Mouse (Mus musculus): ENCODE measurements around the gene Atp11c.

DNA sequence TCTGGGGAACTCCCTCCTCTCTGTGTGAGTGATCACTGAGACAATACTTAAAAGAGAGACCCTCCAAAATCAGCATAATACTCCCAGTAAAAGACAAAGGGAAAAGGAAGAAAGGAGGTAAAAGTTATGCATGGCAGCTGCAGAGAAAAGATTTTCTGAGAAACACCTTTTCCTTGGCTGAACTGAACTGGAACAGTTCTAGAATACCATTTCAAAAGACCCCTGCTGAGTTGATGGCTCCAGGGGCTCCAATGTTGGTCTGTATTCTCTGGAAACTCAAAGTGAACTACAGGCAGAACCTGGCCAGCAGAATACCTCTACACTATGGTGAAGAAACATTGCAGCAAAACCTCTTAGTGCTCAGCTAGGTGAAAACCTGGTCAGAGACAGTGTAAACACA, 337.2 kb downstream of the Atp11c start:
- no peak for TF ChIP-seq CTCF (IDR thresholded peaks at IDR 0.05; ENCODE audit: low read depth)
- no peak for TF ChIP-seq EP300 (IDR thresholded peaks at IDR 0.05; ENCODE audit: low read depth)

All from liver, embryonic 14.5 days (tissue).